Mouse (Mus musculus): Measurements from ENCODE around the gene Hist2h2bb. TPM values are rescaled to one million over a fixed set of nuclear protein-coding genes. Genes with fewer than 3 reads are reported as not detected.
"Not testable (repeated sequence)": the region's sequence is repeated elsewhere in the genome, so short reads cannot be mapped to it uniquely, and the experiment has no call there.

Gene Hist2h2bb
- 1.4 and 1.6 TPM in 2 replicates for polyA plus RNA-seq (2012; rRNA removed)

DNA sequence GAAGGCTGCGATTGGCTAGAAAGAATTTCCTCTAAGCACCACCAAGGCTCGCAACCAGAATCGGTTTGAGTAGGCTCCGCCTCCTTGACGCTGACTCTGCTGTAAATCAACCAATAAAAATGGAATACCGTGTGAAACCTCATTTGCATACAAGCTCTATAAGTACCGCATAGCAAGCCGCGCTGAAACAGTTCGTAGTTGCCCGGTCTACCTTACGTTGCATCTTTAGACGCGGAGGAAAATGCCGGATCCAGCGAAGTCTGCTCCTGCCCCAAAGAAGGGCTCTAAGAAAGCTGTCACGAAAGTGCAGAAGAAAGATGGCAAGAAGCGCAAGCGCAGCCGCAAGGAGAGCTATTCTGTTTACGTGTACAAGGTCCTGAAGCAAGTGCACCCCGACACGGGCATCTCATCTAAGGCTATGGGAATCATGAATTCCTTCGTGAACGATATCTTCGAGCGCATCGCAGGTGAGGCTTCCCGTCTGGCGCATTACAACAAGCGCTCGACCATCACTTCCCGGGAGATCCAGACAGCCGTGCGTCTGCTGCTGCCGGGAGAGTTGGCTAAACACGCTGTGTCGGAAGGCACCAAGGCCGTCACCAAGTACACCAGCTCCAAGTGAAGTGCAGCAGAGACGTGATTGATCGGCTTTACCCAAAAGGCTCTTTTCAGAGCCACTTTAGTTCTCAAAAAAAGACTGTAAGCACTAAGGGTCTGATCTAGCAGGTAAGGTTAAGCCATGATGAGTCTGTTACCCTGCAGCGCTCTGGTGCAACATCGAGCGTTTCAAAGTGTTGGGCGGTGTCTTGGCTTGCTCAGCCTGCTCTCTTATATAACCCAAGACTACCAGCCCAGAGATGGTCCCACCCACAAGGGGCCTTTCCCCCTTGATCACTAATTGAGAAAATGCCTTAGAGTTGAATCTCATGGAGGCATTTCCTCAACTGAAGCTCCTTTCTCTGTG is at the start of gene Hist2h2bb:
Gene Hist2h2bb (plus strand): TSS at position 242 of the 964 bp plus-strand sequence.
- H3K36me3 ChIP-seq (ENCODE audit: control insufficient read depth, insufficient read depth, low read length), result no peaks in the 10 kb centered on the region
- H3K27ac ChIP-seq (ENCODE audit: control insufficient read depth, insufficient read depth, low read depth, low read length), result peak within 1 kb of the TSS; percentile 82
- peak within 1 kb of the TSS; percentile 83 for H3K4me3 ChIP-seq (ENCODE audit: control insufficient read depth, low read depth, low read length)
- no peaks in the 10 kb centered on the region for H3K27me3 ChIP-seq (ENCODE audit: control insufficient read depth, insufficient read depth, low read length)
- H3K4me1 ChIP-seq (ENCODE audit: control insufficient read depth, insufficient read depth, low read length), result peaks cover 14% of the 10 kb centered on the region
- no peak for TF ChIP-seq CTCF (IDR thresholded peaks at IDR 0.05; ENCODE audit: control insufficient read depth, insufficient read depth, insufficient replicate concordance, low read depth, low read length)
- TF ChIP-seq POLR2A (IDR thresholded peaks at IDR 0.05; ENCODE audit: control insufficient read depth, low read depth, low read length), result peak; percentile 90

DNA sequence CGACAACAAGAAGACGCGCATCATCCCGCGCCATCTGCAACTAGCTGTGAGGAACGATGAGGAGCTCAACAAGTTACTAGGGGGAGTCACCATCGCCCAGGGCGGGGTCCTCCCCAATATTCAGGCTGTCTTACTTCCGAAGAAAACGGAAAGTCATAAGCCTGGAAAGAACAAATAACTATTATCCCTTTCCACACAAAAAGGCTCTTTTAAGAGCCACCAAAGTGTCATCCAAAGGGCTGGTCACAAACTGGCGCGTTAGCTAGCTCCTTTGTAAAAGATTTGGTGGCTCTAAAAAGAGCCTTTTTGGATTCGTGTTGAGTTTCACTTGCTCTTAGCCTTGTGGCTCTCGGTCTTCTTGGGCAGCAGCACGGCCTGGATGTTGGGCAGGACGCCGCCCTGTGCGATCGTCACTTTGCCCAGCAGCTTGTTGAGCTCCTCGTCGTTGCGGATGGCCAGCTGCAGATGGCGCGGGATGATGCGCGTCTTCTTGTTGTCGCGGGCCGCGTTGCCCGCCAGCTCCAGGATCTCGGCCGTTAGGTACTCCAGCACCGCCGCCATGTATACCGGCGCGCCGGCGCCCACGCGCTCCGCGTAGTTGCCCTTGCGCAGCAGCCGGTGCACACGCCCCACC is 49.3 kb upstream of the Hist2h2bb start:
- H3K27me3 ChIP-seq (ENCODE audit: control insufficient read depth, insufficient read depth, low read length); H3K36me3 ChIP-seq (ENCODE audit: control insufficient read depth, insufficient read depth, low read length); H3K4me1 ChIP-seq (ENCODE audit: control insufficient read depth, insufficient read depth, low read length): not testable (repeated sequence)
- H3K27ac ChIP-seq (ENCODE audit: control insufficient read depth, insufficient read depth, low read depth, low read length), result peak overlapping the region; percentile 83
- peak; percentile 64 for TF ChIP-seq POLR2A (IDR thresholded peaks at IDR 0.05; ENCODE audit: control insufficient read depth, low read depth, low read length)
- H3K4me3 ChIP-seq (ENCODE audit: control insufficient read depth, low read depth, low read length), result peak overlapping the region; percentile 86

DNA sequence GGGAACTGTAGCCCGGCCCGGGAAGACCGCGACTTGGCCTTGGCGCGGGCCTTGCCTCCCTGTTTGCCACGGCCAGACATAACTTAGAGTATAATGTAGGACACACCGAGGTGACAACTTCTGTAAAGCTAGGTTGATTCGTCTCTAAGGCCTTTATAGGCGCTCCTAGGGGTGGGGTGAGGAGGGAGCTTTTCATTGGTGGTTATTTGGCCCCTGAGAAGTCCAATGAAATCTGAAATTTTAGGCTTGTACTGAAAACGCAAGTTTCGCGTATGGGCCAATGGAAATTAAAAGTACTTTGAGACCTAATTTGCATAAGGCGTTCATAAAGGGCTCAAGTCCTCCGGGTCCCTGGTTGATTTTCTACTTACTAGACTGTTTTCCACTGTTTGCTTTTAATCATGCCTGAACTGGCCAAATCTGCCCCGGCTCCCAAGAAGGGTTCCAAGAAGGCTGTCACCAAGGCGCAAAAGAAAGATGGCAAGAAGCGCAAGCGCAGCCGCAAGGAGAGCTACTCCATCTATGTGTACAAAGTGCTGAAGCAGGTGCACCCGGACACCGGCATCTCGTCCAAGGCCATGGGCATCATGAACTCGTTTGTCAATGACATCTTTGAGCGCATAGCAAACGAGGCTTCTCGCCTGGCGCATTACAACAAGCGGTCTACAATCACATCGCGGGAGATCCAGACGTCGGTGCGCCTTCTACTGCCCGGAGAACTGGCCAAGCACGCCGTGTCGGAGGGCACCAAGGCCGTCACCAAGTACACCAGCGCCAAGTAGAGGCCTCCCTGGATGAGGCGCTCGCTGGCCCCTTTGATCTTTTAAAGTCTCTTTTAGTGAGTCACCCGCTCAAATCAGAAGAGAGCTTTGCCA is 48.5 kb upstream of the Hist2h2bb start, which contains the start of the genes Hist2h2ac and Hist2h2be:
Gene Hist2h2ac (minus strand): TSS at position 116 of the 875 bp plus-strand sequence.
Gene Hist2h2be (plus strand): TSS at position 355 of the 875 bp plus-strand sequence.
- peaks cover 2% of the 10 kb centered on the region for H3K4me1 ChIP-seq (ENCODE audit: control insufficient read depth, insufficient read depth, low read length)

DNA sequence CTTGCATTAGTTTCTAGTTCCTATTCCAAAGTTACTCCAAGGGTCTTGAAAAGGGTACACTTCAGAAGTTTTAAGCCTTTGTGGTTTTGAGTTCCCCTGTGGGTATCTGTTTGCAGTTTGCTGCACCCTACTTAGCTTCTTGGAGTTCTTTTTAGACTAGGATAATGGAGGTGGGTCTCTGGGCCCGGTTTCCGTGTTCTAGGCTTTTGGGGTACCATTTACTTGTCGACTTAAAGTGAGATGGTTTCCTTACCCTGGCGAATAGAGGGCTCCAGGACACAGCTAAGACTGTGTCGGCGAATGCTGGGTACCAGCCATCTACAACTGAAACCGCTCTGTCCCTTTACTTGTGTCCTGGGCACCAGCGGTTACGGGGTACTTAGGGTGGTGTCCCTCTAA is 47.9 kb upstream of the Hist2h2bb start:
- peaks cover 2% of the 10 kb centered on the region for H3K4me1 ChIP-seq (ENCODE audit: control insufficient read depth, insufficient read depth, low read length)
- no peaks in the 10 kb centered on the region for H3K36me3 ChIP-seq (ENCODE audit: control insufficient read depth, insufficient read depth, low read length)
- TF ChIP-seq POLR2A (IDR thresholded peaks at IDR 0.05; ENCODE audit: control insufficient read depth, low read depth, low read length), result no peak
- no peak for TF ChIP-seq CTCF (IDR thresholded peaks at IDR 0.05; ENCODE audit: control insufficient read depth, insufficient read depth, insufficient replicate concordance, low read depth, low read length)

More for the DNA sequence above, 48.5 kb upstream of the Hist2h2bb start, which contains the start of the genes Hist2h2ac and Hist2h2be:
- Histone ChIP-seq H3K27me3 (ENCODE audit: control insufficient read depth, insufficient read depth, low read length) (no peaks in the 10 kb centered on the region), H3K36me3 (ENCODE audit: control insufficient read depth, insufficient read depth, low read length) (no peaks in the 10 kb centered on the region), H3K27ac (ENCODE audit: control insufficient read depth, insufficient read depth, low read depth, low read length) (peak within 1 kb of the TSS; percentile 83), H3K4me3 (ENCODE audit: control insufficient read depth, low read depth, low read length) (peak within 1 kb of the TSS; percentile 86)
- 0 out of 2 replicates have a peak, but pooled peaks have one; percentile 54 for TF ChIP-seq POLR2A (IDR thresholded peaks at IDR 0.05; ENCODE audit: control insufficient read depth, low read depth, low read length)
- no peak for TF ChIP-seq CTCF (IDR thresholded peaks at IDR 0.05; ENCODE audit: control insufficient read depth, insufficient read depth, insufficient replicate concordance, low read depth, low read length)

DNA sequence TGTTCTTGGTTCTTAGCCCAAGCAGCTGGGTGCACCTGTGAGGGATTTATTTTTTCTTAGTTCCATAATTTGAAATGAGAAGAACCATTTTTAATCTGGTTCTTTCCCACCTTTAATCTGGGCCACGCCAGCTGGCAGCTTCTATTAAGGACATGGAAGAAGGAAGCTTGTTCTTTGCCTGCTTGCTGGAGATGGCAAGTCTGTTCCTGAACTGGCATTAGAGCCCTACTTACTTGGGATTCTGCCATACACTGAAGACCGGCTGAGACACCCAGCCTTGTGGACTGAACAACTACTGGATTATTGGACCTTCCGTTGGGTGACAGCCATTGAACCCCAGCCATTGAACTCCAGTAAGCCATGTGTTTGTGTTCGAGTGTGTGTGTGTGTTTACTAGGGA is 46.8 kb upstream of the Hist2h2bb start:
- Histone ChIP-seq H3K4me1 (ENCODE audit: control insufficient read depth, insufficient read depth, low read length) (peaks cover 2% of the 10 kb centered on the region), H3K27ac (ENCODE audit: control insufficient read depth, insufficient read depth, low read depth, low read length) (no peak overlapping the region), H3K36me3 (ENCODE audit: control insufficient read depth, insufficient read depth, low read length) (no peaks in the 10 kb centered on the region), H3K27me3 (ENCODE audit: control insufficient read depth, insufficient read depth, low read length) (no peaks in the 10 kb centered on the region), H3K4me3 (ENCODE audit: control insufficient read depth, low read depth, low read length) (peak overlapping the region; percentile 14; the same call in 1 of the 2 replicates)
- no peak for TF ChIP-seq CTCF (IDR thresholded peaks at IDR 0.05; ENCODE audit: control insufficient read depth, insufficient read depth, insufficient replicate concordance, low read depth, low read length)
- TF ChIP-seq POLR2A (IDR thresholded peaks at IDR 0.05; ENCODE audit: control insufficient read depth, low read depth, low read length), result no peak

More for the DNA sequence above, 47.9 kb upstream of the Hist2h2bb start:
- Histone ChIP-seq H3K4me3 (ENCODE audit: control insufficient read depth, low read depth, low read length) (peak overlapping the region; percentile 86), H3K27me3 (ENCODE audit: control insufficient read depth, insufficient read depth, low read length) (no peaks in the 10 kb centered on the region), H3K27ac (ENCODE audit: control insufficient read depth, insufficient read depth, low read depth, low read length) (peak overlapping the region; percentile 83; the same call in 1 of the 2 replicates)

DNA sequence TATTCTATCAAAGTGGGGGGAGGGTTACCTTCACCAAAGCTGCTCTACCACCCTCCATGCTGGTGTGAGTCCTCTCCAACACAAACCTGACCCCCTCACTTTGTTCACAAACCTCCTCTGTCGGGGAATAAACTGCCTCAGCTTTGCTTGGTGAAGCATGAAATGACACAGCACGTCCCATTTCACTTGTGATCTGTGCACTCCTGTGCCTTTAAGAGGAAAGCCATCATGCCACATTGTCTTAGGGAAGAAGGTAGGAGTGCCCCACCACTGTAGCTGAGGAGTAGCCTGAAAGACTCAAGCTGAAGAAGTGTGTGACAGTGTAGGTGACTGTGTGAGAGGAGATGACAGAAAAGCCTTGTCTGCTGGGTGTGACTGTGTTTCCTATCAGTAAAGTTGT is 44.1 kb upstream of the Hist2h2bb start:
- TF ChIP-seq CTCF (IDR thresholded peaks at IDR 0.05; ENCODE audit: control insufficient read depth, insufficient read depth, insufficient replicate concordance, low read depth, low read length), result no peak
- no peaks in the 10 kb centered on the region; the same call in 1 of the 2 replicates for H3K4me1 ChIP-seq (ENCODE audit: control insufficient read depth, insufficient read depth, low read length)
- H3K27me3 ChIP-seq (ENCODE audit: control insufficient read depth, insufficient read depth, low read length), result no peaks in the 10 kb centered on the region
- H3K36me3 ChIP-seq (ENCODE audit: control insufficient read depth, insufficient read depth, low read length), result no peaks in the 10 kb centered on the region
- no peak overlapping the region for H3K27ac ChIP-seq (ENCODE audit: control insufficient read depth, insufficient read depth, low read depth, low read length)
- H3K4me3 ChIP-seq (ENCODE audit: control insufficient read depth, low read depth, low read length), result no peak overlapping the region

Data from testis, adult 2 months (tissue).